Mouse (Mus musculus): Measurements from ENCODE around the gene Olfr1423.

GRCm38 (mm10) chr19:11992034-11992433, 49.1 kb downstream of the Olfr1423 start:
- TF ChIP-seq CTCF (IDR thresholded peaks at IDR 0.05; ENCODE audit: control insufficient read depth, insufficient read depth, insufficient read length) (no peak), USF1 (IDR thresholded peaks at IDR 0.05; ENCODE audit: low read depth) (no peak), MYOG (IDR thresholded peaks at IDR 0.05; ENCODE audit: control insufficient read depth, extremely low read depth, insufficient read length) (no peak)
